Mouse (Mus musculus): ENCODE measurements at regions not wholly inside any gene's neighbourhood (a gene's known extent, or its start where the extent isn't known, plus 50 kb on each side); places are given as distances from the start of the nearest gene placed in this dataset.
A peak's percentile ranks its signal among the peaks of the same experiment; 100 is the strongest.
"Not testable (repeated sequence)": the region's sequence is repeated elsewhere in the genome, so short reads cannot be mapped to it uniquely, and the experiment has no call there.

DNA sequence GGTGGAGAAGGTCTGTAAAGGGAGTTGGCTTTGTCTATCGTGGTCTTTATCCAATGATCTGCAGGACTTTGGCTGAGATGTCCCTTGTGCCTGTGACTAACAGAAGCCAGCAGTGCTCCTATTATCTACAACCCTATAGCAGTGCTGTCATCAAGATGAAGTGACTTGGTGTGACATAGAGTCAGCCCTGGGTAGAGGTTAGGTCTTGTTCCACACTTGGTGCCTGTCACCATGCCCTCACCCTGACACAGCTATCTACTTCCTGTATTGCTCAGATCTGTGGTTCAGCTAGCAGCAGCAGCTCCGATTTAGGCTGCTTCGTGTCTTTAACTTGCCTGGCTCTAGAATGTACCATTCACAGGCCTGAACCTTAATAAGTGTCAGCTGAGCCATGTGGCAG lies 100.6 kb downstream of the Rchy1 start:
- DNase-seq (ENCODE audit: low read depth, low spot score) (no peak), ATAC-seq (no peak)
- CTCF ChIA-PET: interaction anchor here (0.8 to 2.1 kb wide), 6 partner anchors 14 to 402 kb away, joined by 4 to 10 read pairs (median 5); partner anchors contain the start of gene Parm1
- no peaks in the 10 kb centered on the region for H3K27me3 ChIP-seq
- no peak for TF ChIP-seq CTCF (IDR thresholded peaks at IDR 0.05)
- in situ Hi-C loops (cut with MboI; ENCODE audit: low pct_unique_long_range_greater_than_20kb): loop anchor here (5.0 kb wide), 1 partner anchor 345 kb away; the partner anchor contains the start of gene Parm1
- POLR2A ChIA-PET: no interaction called here

DNA sequence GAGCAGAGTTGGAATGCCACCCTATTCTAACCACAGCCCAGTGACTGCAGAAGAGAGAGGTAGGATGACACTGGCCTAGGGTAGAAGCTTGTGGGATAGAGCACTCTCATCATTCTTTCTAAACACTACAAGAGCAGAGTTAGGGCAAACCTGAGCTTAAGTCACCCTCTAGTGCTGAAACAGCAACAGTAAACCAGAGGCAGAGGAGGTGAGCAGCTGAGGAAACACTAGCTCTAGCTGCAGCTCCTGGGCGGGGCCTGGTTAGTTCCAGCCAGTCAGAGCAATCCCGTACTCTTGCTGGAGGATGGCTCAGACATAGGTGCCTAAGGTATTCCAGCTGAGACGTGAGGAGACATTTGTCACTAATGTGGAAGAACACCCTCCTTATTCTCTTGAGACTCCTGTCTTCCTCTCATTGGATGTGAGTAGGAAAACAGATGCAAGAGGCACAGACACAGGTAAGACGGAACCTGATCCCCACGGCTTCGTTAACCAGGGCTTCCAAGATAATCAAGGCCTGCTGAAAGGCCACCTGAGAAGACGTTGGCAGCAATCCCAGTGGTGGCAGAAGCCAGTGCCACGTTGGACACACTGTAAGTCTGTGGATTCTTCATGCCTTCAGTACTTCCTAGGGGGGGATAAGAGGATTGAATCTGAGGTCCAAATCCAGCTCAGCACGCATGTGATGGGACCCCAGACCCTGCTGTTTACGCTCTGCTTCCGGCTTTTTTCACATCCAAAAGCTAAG lies 101.3 kb downstream of the Rchy1 start:
- H3K27me3 ChIP-seq: no peaks in the 10 kb centered on the region
- ATAC-seq: peak; percentile 57
- ChIA-PET CTCF (interaction anchor here (0.6 to 2.1 kb wide), 14 partner anchors 8 to 401 kb away, joined by 3 to 10 read pairs (median 4); partner anchors contain the start of gene Parm1), POLR2A (no interaction called here)
- in situ Hi-C loops (cut with MboI; ENCODE audit: low pct_unique_long_range_greater_than_20kb): loop anchor here (5.0 kb wide), 1 partner anchor 344 kb away; the partner anchor contains the start of gene Parm1
- no peak for DNase-seq (ENCODE audit: low read depth, low spot score)
- TF ChIP-seq CTCF (IDR thresholded peaks at IDR 0.05): peak; percentile 79

DNA sequence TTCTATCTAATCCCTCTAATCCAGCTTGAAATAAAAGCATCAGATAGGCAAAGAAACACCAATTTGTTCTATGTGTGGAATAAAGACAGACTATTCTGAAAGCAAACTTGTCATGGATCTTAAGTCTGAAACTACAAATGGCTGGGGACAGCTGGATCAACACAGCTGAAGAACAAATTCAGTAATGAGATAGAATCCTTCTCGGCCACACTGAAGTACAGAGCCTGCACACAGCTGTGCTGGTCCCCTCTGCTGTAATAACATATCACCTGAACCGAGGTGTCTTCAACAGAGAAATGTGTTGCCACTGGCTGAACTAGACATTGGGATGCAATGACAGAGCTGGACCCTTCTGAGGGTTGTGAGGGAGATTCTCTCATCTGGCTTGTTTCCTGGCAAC lies 102.4 kb downstream of the Rchy1 start:
- POLR2A ChIA-PET: interaction anchor here (0.6 kb wide), 1 partner anchor 169 kb away, joined by 4 read pairs; no protein-coding TSS in a partner anchor
- TF ChIP-seq CTCF (IDR thresholded peaks at IDR 0.05): no peak
- ATAC-seq (no peak), DNase-seq (ENCODE audit: low read depth, low spot score) (no peak)
- in situ Hi-C loops (cut with MboI; ENCODE audit: low pct_unique_long_range_greater_than_20kb): loop anchor here (5.0 kb wide), 1 partner anchor 343 kb away; the partner anchor contains the start of gene Parm1
- CTCF ChIA-PET: interaction anchor here (0.7 to 1.1 kb wide), 2 partner anchors 53 to 352 kb away, joined by 3 read pairs; no protein-coding TSS in a partner anchor
- no peaks in the 10 kb centered on the region for H3K27me3 ChIP-seq

DNA sequence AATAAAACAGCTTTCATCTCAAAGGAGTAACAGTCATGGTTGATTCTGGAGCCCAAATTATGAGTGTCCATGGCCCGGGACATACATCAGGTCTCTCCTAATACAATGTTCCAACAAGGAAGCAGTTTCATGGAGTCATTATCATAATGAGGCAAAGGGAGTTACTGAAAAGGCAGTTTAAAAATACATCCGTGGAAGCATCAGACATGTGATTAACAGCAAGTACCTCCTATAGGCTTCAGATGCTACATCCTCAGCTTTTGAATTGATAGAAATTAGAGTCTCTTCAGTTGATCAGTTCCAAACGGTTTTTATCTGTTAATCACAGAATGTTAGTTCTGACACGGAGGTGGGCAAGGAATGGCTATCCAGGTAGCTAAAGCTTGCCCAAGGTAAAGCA lies 110.5 kb downstream of the Rchy1 start:
- no peak for DNase-seq (ENCODE audit: low read depth, low spot score)
- H3K27me3 ChIP-seq: no peaks in the 10 kb centered on the region
- TF ChIP-seq CTCF (IDR thresholded peaks at IDR 0.05): no peak
- ChIA-PET POLR2A (no interaction called here), CTCF (interaction anchor here (0.8 kb wide), 1 partner anchor 16 kb away, joined by 3 read pairs; no protein-coding TSS in a partner anchor)
- ATAC-seq: no peak
- in situ Hi-C loops (cut with MboI; ENCODE audit: low pct_unique_long_range_greater_than_20kb): no loop called here

DNA sequence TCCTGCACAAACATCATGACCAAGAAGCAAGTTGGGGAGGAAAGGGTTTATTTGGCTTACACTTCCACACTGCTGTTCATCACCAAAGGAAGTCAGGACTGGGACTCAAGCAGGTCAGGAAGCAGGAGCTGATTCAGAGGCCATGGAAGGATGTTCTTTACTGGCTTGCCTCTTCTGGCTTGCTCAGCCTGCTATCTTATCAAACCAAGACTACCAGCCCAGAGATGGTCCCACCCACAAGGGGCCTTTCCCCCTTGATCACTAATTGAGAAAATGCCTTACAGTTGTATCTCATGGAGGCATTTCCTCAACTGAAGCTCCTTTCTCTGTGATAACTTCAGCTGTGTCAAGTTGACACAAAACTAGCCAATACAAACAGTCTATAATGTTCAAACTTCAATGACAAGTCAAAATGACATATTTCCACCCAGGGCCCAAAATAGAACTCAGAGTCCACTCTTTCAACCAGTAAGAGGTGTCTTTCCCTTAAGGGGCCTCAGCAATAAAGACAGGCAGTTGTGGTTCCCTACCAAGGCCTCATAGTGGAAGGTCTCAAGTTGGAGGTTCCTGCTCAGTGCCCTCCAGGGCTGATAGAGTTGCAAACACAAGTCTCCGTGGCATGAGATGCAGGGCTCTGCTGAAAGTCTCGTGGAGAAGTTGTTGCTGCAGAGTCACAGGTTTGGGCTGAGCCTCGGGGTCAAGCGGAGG lies 111.9 kb downstream of the Rchy1 start:
- in situ Hi-C loops (cut with MboI; ENCODE audit: low pct_unique_long_range_greater_than_20kb); POLR2A ChIA-PET; ATAC-seq; H3K27me3 ChIP-seq; CTCF ChIA-PET; DNase-seq (ENCODE audit: low read depth, low spot score): not testable (repeated sequence)

DNA sequence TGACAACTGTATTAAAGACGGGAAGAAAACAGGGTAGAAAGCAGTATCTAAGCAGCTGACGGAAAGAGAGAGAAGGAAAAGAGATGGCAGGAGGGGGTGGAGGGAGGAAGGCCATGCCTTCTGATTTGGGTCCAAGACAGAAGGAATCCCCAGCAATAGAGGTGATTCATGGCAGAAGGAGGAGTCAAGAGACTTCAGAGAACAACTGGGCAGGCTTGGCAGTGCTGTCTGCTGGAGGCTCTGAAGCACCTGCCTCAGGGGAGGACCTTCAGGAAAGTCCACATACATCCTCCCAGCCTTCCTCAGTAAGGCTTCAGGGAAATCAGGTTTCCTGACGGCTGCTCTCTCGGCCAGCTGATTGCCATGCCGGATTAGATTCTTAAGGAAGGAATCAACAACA lies 112.4 kb downstream of the Rchy1 start:
- DNase-seq (ENCODE audit: low read depth, low spot score): no peak
- in situ Hi-C loops (cut with MboI; ENCODE audit: low pct_unique_long_range_greater_than_20kb): no loop called here
- no peaks in the 10 kb centered on the region for H3K27me3 ChIP-seq
- ChIA-PET POLR2A (no interaction called here), CTCF (no interaction called here)
- ATAC-seq: no peak
- TF ChIP-seq CTCF (IDR thresholded peaks at IDR 0.05): no peak

DNA sequence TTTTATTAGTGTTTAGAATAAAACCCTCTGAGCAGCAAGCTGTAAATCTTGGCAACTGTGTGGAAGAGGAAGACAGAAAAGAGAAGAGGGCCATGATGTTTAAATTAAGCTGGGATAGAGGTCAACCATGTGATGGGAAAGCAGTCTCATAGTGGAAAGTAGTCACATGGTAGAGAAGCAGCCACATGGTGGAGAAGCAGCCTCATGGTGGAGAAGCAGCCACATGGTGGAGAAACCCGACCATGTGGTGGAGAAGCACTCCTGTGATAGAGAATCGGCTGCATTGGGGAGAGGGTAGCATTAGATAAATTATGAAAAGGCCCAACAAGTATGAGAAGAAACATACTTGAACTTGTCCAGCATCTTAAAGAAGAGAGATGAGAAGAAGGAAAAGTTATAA lies 113.3 kb downstream of the Rchy1 start:
- CTCF ChIA-PET: interaction anchor here (1.6 kb wide), 1 partner anchor 9 kb away, joined by 5 read pairs; no protein-coding TSS in a partner anchor
- DNase-seq (ENCODE audit: low read depth, low spot score): no peak
- no peak for ATAC-seq
- POLR2A ChIA-PET: no interaction called here
- TF ChIP-seq CTCF (IDR thresholded peaks at IDR 0.05): no peak
- H3K27me3 ChIP-seq: no peaks in the 10 kb centered on the region
- in situ Hi-C loops (cut with MboI; ENCODE audit: low pct_unique_long_range_greater_than_20kb): no loop called here

DNA sequence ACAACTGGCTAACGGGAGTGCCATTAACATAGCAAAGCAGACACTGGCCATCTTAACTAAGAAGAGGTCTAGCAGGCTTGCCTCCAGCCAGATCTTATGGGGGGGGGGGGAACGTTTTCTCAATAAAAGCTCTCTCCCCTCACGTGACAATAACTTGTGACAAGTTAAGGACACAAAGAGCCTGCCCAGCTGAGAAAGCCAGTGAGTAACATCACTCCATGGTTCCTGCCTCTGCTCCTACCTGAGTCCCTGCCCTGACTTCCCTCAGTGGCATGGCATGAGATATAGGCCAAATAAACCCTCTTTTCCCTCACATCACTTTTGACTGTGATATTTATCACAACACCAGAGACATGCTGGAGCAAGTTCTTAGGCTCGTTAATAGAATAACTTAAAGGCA lies 113.8 kb downstream of the Rchy1 start:
- TF ChIP-seq CTCF (IDR thresholded peaks at IDR 0.05): no peak
- POLR2A ChIA-PET: no interaction called here
- DNase-seq (ENCODE audit: low read depth, low spot score) (no peak), ATAC-seq (no peak)
- in situ Hi-C loops (cut with MboI; ENCODE audit: low pct_unique_long_range_greater_than_20kb): no loop called here
- no peaks in the 10 kb centered on the region for H3K27me3 ChIP-seq
- CTCF ChIA-PET: interaction anchor here (1.6 kb wide), 1 partner anchor 9 kb away, joined by 5 read pairs; no protein-coding TSS in a partner anchor

DNA sequence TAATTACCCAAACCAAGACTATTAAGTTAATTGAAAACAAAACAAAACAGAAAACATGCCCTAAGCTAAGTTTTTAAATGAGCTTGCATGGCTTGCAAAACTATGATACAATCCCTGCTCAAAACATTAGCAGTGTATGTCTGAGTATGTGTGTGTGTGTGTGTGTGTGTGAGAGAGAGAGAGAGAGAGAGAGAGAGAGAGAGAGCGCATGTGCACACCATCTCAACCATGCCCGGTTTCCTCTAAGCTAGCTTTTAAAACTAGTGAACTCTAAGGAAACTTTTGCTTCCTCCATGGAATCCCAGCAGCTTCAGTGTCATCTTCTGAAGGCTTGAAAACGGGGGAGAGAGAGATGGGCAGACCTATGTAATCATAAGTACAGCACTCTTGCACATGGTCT lies 114.3 kb downstream of the Rchy1 start:
- in situ Hi-C loops (cut with MboI; ENCODE audit: low pct_unique_long_range_greater_than_20kb): no loop called here
- no peak for TF ChIP-seq CTCF (IDR thresholded peaks at IDR 0.05)
- DNase-seq (ENCODE audit: low read depth, low spot score) (no peak), ATAC-seq (no peak)
- ChIA-PET CTCF (interaction anchor here (1.1 to 1.6 kb wide), 3 partner anchors 10 to 29 kb away, joined by 3 to 5 read pairs (median 5); no protein-coding TSS in a partner anchor), POLR2A (interaction anchor here (0.6 kb wide), 1 partner anchor 66 kb away, joined by 4 read pairs; no protein-coding TSS in a partner anchor)
- no peaks in the 10 kb centered on the region for H3K27me3 ChIP-seq

DNA sequence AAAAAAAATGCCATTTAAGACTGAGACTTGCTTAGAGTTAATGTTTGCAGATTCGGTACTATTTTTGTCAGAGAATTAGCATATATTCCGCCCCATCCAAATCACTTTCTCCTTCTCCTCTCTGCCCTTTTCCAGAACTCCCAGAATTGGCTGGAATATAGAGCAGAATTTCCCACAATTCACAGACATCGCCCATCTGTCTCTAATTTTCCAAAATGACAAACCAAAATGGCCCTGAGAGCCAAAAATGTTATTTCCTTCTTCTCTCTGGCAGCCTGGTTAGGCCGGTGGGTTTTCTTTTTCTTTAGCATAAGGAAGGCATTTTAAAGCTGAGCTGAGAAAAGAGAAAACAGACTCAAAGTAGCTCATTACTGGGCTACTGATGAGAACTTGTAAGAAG lies 119.8 kb downstream of the Rchy1 start:
- POLR2A ChIA-PET: interaction anchor here (0.7 kb wide), 1 partner anchor 321 kb away, joined by 3 read pairs; no protein-coding TSS in a partner anchor
- in situ Hi-C loops (cut with MboI; ENCODE audit: low pct_unique_long_range_greater_than_20kb): no loop called here

More for the DNA sequence above, 119.8 kb downstream of the Rchy1 start:
- no peak for TF ChIP-seq CTCF (IDR thresholded peaks at IDR 0.05)
- CTCF ChIA-PET: no interaction called here
- ATAC-seq (no peak), DNase-seq (ENCODE audit: low read depth, low spot score) (no peak)
- no peaks in the 10 kb centered on the region for H3K27me3 ChIP-seq

All from Patski (cell line).